Mouse (Mus musculus): ENCODE results near the gene Zc3hc1. TPM values are rescaled to one million over a fixed set of nuclear protein-coding genes. Genes with fewer than 3 reads are reported as not detected.
"Not testable (repeated sequence)": the region's sequence is repeated elsewhere in the genome, so short reads cannot be mapped to it uniquely, and the experiment has no call there.

Gene Zc3hc1
- total RNA-seq (2022): 10 to 100 TPM; 14.5 to 18.4 (median 16.6) TPM

DNA sequence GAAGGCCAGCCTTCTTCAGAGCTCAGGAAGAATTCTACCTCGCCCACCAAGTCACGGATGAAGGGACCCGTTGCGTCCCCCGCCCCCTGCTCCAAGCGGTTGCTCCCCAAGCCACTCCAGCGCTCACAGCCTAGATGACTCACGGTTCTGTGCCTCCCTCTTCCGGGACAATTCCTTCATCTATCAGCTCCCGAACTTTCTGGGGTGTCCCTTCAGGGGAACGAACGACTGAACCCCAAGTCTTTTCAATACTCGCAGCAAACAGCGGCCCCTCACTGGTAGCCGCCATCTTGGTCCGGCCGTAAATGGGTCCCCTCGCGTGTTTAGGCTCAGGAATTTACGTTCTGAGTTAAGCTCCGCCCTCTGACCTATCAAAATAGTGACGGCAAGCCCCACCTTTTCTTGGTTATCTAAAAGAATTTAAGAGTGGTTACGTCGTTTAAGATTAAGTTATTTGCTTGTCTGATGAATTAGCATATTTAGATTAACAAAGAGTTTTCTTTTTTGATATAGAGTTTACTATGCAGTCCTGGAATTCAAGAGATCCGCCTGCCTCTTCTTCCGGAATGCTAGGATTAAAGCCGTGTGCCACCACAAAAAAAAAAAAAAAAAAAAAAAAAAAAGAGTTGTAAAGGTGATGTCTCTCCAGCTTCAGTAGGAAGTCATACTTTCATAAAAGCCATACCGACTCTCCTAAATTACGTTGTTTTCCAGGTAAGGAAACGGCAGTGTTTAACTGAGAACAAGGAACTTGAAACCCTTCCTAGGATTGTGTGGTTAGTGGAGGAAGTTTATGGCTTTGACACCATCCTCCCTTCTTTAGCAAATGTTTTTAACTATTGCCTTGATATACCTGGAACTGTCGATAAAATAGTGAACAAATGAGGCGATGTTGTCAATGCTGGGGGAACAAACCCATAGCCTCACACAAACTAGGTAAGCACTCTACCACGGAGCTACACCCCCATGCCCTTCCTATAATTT is at the start of gene Zc3hc1:
Zc3hc1 (minus strand) TSS at position 315 of the 984 bp plus-strand sequence.
- peak; percentile 80 for DNase-seq (ENCODE audit: low spot score)

- no peak for DNase-seq (ENCODE audit: low spot score)
Observed at GRCm38 (mm10) chr6:30439576-30439975, 48.7 kb upstream of the Zc3hc1 start.

DNA sequence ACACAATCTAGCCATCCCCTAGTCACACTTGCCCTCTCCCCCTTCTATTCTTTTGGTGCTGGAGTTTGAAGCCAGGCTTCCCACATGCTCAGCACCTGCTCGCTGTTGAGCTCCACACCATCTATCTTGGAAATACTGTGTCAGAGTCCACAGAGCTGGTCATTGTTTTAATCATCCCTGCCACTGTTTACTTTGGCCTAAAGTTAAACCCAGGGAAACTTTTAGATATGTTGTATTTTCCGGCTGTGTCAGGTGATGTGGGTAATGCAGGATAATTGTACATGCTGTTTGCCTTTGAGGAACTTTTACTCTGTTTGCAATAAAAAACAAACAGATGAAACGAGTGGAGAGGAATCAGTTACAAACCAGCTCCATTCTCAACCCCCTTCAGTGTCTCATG is 46.2 kb upstream of the Zc3hc1 start:
- DNase-seq (ENCODE audit: low spot score): no peak

- no peak for DNase-seq (ENCODE audit: low spot score)
Observed at GRCm38 (mm10) chr6:30436476-30436875, 45.6 kb upstream of the Zc3hc1 start.

DNA sequence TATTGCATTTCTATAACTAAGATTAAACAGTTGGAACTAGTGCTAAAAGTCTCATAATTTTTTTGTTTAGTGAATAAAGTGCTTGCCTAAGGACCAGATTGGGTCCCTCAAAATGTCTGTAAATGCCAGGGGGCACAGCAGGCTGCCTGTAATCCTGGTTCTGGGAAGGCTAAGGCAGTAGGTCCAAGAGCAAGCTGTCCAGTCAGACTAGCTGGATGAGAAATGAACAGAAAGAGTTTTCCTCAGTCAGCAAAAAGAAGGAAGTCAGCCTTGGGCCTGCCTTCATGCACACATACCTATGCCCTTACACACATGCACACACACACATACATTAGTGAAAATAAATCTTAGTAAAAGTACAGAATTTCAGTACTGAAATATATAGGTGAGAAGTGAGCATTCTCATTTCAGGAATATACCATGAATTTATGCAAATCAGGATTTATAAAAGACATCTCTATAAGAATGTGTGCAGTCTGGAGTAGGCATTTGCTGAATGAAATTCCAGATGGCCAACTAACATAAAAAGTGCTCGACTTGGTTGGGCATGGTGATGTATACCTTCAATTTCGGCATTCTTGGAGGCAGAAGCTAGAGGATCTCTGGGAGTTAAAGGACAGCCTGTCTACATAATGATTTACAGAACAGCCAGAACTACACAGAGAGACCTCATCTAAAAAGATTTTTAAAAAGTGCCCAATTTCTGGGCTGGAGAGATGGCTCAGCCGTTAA is 41.8 kb upstream of the Zc3hc1 start:
- DNase-seq (ENCODE audit: low spot score): no peak

DNA sequence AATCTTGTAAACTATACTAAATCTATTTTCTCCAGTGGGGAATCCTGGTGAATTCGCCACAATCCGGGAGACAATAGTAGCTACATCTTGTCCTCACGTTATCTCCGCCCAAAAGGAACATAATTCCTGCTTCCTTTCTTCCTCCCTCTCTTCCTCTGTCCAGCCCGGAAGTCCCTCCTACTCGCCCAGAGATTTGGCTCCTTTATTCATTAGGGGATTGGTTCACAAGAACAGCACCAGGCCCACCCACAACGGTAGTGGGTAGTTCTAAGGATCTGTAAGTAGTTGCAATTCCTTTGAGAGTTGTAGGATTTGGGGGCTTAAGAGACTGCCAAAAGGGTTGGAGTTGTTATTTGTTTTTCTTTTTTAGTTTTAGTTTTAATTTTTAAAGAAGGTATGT is 26.0 kb upstream of the Zc3hc1 start:
- no peak for DNase-seq (ENCODE audit: low spot score)

- DNase-seq (ENCODE audit: low spot score): no peak
Observed at GRCm38 (mm10) chr6:30416126-30416525, 25.3 kb upstream of the Zc3hc1 start.

- DNase-seq (ENCODE audit: low spot score): no peak
Observed at GRCm38 (mm10) chr6:30411311-30411710, 20.5 kb upstream of the Zc3hc1 start.

DNA sequence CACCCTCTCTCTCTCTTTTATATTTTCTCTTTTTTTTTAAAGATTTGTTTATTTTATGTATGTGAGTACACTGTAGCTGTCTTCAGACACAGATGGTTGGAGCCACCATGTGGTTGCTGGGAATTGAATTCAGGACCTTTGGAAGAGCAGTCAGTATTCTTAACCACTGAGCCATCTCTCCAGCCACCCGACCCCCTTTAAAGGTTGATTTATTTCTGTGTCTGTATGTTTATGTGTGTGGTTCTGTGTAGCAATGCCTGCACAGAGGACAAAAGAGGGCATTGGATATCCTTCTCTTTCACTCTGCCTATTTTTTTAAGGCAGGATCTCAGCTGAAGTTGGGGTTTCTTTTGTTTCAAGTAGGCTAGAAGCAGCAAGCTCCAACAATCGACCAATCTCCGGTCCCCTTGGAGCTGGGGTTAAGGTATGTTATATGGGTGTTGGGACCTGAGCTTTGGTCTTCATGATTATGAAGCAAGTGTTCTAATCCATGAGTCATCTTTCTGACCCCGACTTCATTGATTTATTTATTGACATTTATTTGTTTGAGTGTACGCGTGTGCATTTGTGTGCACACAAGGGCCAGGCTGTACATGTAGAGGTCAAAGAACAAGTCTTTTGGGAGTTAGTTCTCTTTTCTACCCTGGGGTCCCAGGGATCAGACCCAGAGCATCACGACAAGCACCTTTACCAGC is 18.7 kb upstream of the Zc3hc1 start:
- DNase-seq (ENCODE audit: low spot score): no peak

DNA sequence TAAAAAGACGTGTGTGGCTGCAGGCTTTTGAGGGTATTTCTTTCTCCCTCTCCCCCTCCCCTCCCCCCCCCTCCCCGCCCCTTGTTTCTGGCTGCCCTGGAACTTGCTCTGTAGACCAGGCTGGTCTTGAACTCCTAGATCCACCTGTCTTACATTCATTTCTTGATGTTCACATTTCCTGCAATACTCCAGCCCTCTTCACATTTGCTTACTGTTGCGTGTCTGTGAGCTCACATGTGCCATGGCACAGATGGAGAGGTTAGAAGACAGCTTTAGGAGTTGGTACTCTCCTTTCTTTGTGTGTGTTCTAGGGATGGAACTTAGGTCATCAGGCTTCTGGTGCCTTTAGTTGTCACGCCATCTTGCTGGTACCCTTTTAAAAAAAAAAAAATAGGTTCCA is 17.4 kb upstream of the Zc3hc1 start:
- DNase-seq (ENCODE audit: low spot score): no peak

- no peak for DNase-seq (ENCODE audit: low spot score)
Observed at GRCm38 (mm10) chr6:30404671-30405070, 13.8 kb upstream of the Zc3hc1 start.

DNA sequence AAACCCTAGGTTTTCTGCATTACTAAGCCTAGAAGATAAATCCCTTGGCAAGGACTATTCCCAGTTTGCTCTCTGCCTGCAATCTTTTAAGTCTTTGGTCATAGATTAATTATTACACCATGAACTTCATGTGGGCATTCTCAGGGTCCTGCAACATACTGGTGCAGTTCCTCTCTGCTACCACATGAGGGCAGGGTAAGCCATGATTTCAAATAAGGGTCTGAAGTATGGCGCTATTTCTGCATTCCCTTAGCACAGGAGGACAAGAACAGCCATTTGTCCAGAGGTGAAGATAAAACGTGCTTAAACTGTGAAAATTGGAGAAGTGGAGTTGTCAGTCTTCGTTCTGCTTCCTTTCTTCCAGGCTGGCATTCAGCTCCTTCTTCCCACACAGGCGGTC is 12.6 kb upstream of the Zc3hc1 start:
- peak; percentile 75 for DNase-seq (ENCODE audit: low spot score)

- DNase-seq (ENCODE audit: low spot score): no peak
Observed at GRCm38 (mm10) chr6:30402091-30402491, 11.3 kb upstream of the Zc3hc1 start.

- DNase-seq (ENCODE audit: low spot score): peak; percentile 100
Observed at GRCm38 (mm10) chr6:30401308-30402015, 10.6 kb upstream of the Zc3hc1 start, which contains the start of gene Klhdc10. Gene Klhdc10 (plus strand): TSS chr6:30401868.

GRCm38 (mm10) chr6:30400716-30401115 is 9.9 kb upstream of the Zc3hc1 start:
- no peak for DNase-seq (ENCODE audit: low spot score)

GRCm38 (mm10) chr6:30400146-30400545 is 9.3 kb upstream of the Zc3hc1 start:
- no peak for DNase-seq (ENCODE audit: low spot score)

DNA sequence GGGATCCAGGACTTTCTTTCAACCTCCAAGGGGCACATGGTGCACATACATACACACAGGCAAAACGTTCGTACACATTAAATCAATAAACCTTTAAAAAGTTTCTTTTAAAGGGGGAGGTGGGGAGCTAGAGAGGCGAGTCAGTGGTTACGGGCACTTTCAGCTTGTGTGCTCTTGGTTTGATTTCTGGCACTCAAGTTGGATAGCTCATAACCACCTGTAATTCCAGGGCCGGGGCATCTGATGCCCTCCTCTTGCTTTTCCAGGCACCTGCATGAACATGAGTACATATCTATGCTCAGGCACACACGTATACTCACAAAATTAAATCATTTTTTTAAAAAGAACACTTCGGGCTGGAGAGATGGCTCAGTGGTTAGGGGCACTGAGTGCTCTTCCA is 1.2 kb upstream of the Zc3hc1 start:
- no peak for DNase-seq (ENCODE audit: low spot score)

GRCm38 (mm10) chr6:30390271-30390670 is 557 bp downstream of the Zc3hc1 start:
- DNase-seq (ENCODE audit: low spot score): not testable (repeated sequence)

DNA sequence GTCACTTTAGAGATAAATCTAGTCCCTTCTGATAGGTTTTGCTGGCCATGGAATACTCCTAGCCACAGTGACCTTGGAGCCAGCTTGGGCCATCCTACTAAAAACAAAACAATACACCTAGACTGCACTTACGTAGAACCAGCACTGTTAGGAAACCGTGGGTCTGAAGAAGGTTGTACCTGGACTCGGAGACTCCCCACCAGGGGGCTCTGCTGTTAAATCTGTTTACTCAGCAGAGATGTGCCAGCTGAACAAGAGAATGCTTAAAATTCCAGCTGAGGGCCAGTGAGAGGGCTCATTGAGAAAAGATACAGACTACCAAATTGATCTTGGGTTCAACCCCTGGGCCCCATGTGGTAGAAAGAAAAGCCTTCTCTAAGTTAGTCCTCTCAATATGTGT is 9.7 kb downstream of the Zc3hc1 start:
- no peak for DNase-seq (ENCODE audit: low spot score)

DNA sequence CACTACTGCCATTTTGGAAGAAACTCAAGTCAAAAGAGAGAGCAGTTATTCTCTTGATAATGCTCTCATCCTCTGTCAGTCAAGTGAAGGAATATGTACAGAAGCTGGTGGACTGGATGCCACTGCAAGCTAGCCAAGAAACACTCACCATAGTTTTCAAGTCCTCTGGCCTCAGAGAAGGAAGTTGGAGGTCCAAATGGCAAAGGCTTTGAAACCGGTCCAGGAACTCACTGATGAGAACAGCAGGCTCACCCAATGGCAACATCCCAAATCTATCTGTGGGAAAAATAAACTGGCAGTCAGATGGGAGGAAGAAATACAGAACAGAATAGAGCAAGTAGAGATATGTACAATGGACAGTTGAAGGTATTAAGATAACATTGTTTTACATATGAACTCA is 15.0 kb downstream of the Zc3hc1 start:
- DNase-seq (ENCODE audit: low spot score): peak; percentile 84

Measured in heart, adult 8-10 months (tissue).